Mouse (Mus musculus): ENCODE results near the gene Rhobtb1. TPM values are rescaled to one million over a fixed set of nuclear protein-coding genes. Genes with fewer than 3 reads are reported as not detected.

The Rhobtb1 gene
- polyA plus RNA-seq, 1 experiment from 2014 or later: 33.2 TPM

DNA sequence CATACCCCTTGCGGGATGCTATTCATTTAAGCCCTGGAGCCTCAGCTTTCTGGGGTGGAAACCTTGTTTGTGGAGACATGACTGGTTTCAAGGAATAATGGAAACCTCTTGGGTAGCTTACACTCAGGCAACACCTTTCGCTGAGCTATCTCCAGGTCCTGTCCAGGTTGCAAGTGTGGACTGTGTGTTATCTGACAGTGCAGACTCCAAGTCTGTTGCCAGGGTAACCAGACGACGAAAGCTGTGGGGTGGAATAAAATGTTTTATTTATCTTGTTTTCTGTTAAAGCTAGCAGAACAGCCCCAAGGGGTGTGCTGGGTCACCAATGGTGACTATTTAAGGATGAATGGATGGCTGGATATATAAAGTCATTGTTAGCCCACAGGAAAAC is 177.4 kb downstream of the Rhobtb1 start:
- no peak overlapping the region for H3K4me2 ChIP-seq (ENCODE audit: low read depth, low read length)
- no peak overlapping the region for H3K27ac ChIP-seq (ENCODE audit: low read length)
- no peaks in the 10 kb centered on the region; the same call in 1 of the 2 replicates for H3K4me1 ChIP-seq (ENCODE audit: control insufficient read depth, insufficient read depth, low read length)
- H3K27me3 ChIP-seq (ENCODE audit: control insufficient read depth, insufficient read depth, low read length): no peaks in the 10 kb centered on the region
- no peaks in the 10 kb centered on the region for H3K36me3 ChIP-seq (ENCODE audit: control insufficient read depth, insufficient read depth, low read length)
- WGBS: 58% methylated on average over 4 of the region's 4 CpGs
- H3K9ac ChIP-seq (ENCODE audit: low read length): no peak overlapping the region
- no peaks in the 10 kb centered on the region for H3K9me3 ChIP-seq (replicated peaks; ENCODE audit: control insufficient read depth, low read length)
- ATAC-seq (ENCODE audit: insufficient read depth, low FRiP score): no peak
- no peak overlapping the region for H3K4me3 ChIP-seq (replicated peaks; ENCODE audit: low read length)

DNA sequence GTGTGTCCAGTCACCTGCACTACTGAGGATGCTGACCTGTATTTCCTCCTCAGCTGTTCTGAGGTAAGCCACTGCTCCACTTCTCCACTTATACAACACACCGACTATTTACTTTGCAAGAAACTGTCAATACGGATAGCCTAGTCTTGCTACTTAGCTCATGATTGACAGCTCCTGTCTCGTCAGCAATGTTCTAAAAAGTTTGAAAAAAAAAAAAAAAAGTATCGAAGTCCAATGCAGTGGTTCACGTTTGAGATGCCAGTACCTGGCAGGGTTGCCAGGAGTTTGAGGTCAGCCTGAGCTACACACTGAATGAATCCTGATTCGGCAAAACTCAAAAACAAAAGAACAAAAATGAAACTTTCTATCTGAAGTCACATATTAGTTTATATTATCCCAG is 180.0 kb downstream of the Rhobtb1 start:
- no peak for ATAC-seq (ENCODE audit: insufficient read depth, low FRiP score)
- H3K9ac ChIP-seq (ENCODE audit: low read length): no peak overlapping the region
- peaks cover 10% of the 10 kb centered on the region for H3K4me1 ChIP-seq (ENCODE audit: control insufficient read depth, insufficient read depth, low read length)
- H3K9me3 ChIP-seq (replicated peaks; ENCODE audit: control insufficient read depth, low read length): no peaks in the 10 kb centered on the region
- no peak overlapping the region for H3K4me3 ChIP-seq (replicated peaks; ENCODE audit: low read length)
- H3K36me3 ChIP-seq (ENCODE audit: control insufficient read depth, insufficient read depth, low read length): peaks cover 5% of the 10 kb centered on the region; the same call in 1 of the 2 replicates
- no peak overlapping the region for H3K4me2 ChIP-seq (ENCODE audit: low read depth, low read length)
- H3K27me3 ChIP-seq (ENCODE audit: control insufficient read depth, insufficient read depth, low read length): no peaks in the 10 kb centered on the region
- WGBS: 74% methylated on average over 6 of the region's 6 CpGs
- no peak overlapping the region for H3K27ac ChIP-seq (ENCODE audit: low read length)

DNA sequence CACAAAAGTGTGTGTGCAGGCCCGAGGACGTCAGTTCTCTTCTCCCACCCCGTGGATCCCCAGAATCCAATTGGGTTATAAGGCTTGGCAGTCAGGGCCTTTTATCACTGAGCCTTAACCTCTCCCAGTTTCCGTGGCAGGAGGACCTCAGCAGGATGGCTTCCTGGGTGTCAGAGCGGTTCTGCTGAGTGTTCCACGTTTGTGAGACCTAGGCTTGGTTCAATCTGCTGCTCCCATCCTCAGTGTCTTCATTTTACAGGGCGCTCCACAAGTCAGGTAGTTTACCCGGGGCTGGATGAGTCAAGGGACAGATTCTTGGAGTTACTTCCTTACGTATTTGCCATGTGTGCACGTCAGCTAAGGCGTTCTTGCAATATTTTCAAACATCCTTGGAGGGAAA is 182.0 kb downstream of the Rhobtb1 start:
- Histone ChIP-seq H3K9me3 (replicated peaks; ENCODE audit: control insufficient read depth, low read length) (no peaks in the 10 kb centered on the region), H3K27me3 (ENCODE audit: control insufficient read depth, insufficient read depth, low read length) (no peaks in the 10 kb centered on the region), H3K4me3 (replicated peaks; ENCODE audit: low read length) (no peak overlapping the region), H3K9ac (ENCODE audit: low read length) (no peak overlapping the region), H3K27ac (ENCODE audit: low read length) (no peak overlapping the region), H3K4me1 (ENCODE audit: control insufficient read depth, insufficient read depth, low read length) (peaks cover 10% of the 10 kb centered on the region), H3K4me2 (ENCODE audit: low read depth, low read length) (no peak overlapping the region), H3K36me3 (ENCODE audit: control insufficient read depth, insufficient read depth, low read length) (peaks cover 21% of the 10 kb centered on the region)
- WGBS: 87% methylated on average over 11 of the region's 11 CpGs
- ATAC-seq (ENCODE audit: insufficient read depth, low FRiP score): no peak

DNA sequence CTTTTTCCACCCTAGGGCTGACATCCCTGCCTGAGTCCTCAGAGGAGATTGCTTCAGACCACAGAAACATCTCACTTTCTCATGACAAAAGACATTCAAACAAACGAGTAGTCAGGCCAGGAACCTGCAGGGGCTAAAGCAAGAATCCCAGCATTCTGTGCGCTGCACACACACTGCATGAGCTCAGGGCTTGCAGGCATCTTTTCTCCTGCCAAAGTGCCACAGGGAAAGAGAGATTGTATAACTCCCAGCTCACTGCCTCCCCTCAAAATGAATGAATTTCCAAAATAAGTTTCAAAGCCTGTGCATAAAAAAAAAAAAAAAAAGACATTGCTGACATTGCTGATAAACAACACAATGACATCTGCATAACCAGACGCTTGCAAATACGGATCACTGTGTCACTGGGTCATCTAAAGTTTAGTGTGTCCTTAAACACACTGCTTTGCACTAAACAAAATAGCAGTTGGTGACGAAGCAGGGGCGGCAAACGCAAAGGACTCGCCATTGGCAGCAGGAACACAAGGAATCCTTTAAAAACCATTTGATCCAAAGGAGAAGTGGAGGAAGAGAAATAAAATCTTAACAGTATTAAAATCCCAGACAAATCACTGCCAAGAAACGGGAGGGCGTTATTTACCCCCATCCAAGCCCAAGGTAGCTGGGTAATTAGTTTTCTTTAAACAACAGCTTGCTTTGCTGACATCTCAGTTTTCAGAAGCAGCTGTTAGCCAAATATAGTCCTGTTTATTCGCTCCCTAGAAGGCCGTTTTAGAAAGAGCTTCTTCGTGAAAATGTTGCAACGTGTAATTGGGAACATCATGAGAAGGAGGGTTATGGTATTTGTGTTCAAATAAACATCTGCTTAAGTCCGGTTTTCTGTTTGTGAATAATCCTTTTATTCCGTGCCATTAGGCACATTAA is 183.3 kb downstream of the Rhobtb1 start:
- Histone ChIP-seq H3K36me3 (ENCODE audit: control insufficient read depth, insufficient read depth, low read length) (peaks cover 23% of the 10 kb centered on the region), H3K4me2 (ENCODE audit: low read depth, low read length) (no peak overlapping the region), H3K4me1 (ENCODE audit: control insufficient read depth, insufficient read depth, low read length) (peaks cover 10% of the 10 kb centered on the region), H3K9me3 (replicated peaks; ENCODE audit: control insufficient read depth, low read length) (no peaks in the 10 kb centered on the region), H3K27me3 (ENCODE audit: control insufficient read depth, insufficient read depth, low read length) (no peaks in the 10 kb centered on the region), H3K9ac (ENCODE audit: low read length) (no peak overlapping the region), H3K27ac (ENCODE audit: low read length) (peak overlapping the region; percentile 84), H3K4me3 (replicated peaks; ENCODE audit: low read length) (no peak overlapping the region)
- WGBS: 54% methylated on average over 16 of the region's 16 CpGs
- ATAC-seq (ENCODE audit: insufficient read depth, low FRiP score): peak; percentile 12; the same call in 1 of the 2 replicates

DNA sequence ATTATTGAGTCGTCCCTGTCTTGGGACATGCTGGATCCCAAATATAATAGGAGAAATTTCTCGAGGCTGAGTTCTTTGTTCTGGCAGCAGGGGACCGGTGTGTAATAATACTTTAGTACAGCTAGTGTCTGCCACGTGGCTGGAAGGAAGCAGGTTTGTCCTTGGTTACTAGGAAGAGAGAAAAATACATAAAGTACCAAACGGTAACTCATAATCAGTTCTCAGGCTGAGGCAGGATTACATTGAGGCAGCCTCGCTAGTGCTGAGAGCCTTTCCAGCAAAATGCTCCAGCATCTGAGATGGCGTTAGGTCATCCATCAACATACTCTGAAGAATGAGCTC is 183.9 kb downstream of the Rhobtb1 start:
- ATAC-seq (ENCODE audit: insufficient read depth, low FRiP score): peak; percentile 6; the same call in 1 of the 2 replicates
- Histone ChIP-seq H3K4me1 (ENCODE audit: control insufficient read depth, insufficient read depth, low read length) (peaks cover 10% of the 10 kb centered on the region), H3K9ac (ENCODE audit: low read length) (peak overlapping the region; percentile 21; the same call in 1 of the 2 replicates), H3K4me3 (replicated peaks; ENCODE audit: low read length) (no peak overlapping the region), H3K27me3 (ENCODE audit: control insufficient read depth, insufficient read depth, low read length) (no peaks in the 10 kb centered on the region), H3K9me3 (replicated peaks; ENCODE audit: control insufficient read depth, low read length) (no peaks in the 10 kb centered on the region), H3K27ac (ENCODE audit: low read length) (peak overlapping the region; percentile 84), H3K4me2 (ENCODE audit: low read depth, low read length) (no peak overlapping the region), H3K36me3 (ENCODE audit: control insufficient read depth, insufficient read depth, low read length) (peaks cover 28% of the 10 kb centered on the region)
- 53% methylated on average over 7 of the region's 7 CpGs for WGBS

DNA sequence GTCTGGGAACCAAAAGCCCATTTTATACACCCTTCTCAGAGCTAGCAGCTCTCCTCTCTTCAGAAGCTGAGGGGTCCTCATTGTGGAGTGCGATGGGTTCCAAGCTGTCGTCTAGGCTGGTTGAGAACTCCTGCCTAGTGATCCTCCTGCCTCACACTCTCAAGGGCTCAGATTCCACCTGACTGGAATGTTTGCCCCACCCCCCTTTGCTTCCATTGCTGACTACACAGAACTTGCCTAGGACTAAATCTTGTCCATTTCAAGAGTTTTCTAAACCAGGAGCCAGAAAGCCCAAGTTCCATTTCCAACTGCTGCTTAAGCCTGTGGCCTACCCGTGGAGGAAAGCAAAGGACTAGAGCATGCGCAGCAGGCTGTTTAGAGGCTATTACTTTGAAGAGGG is 184.4 kb downstream of the Rhobtb1 start:
- ATAC-seq (ENCODE audit: insufficient read depth, low FRiP score): no peak
- Histone ChIP-seq H3K27me3 (ENCODE audit: control insufficient read depth, insufficient read depth, low read length) (no peaks in the 10 kb centered on the region), H3K27ac (ENCODE audit: low read length) (peak overlapping the region; percentile 84), H3K9ac (ENCODE audit: low read length) (no peak overlapping the region; the same call in 1 of the 2 replicates), H3K4me2 (ENCODE audit: low read depth, low read length) (no peak overlapping the region), H3K9me3 (replicated peaks; ENCODE audit: control insufficient read depth, low read length) (no peaks in the 10 kb centered on the region), H3K4me3 (replicated peaks; ENCODE audit: low read length) (no peak overlapping the region), H3K4me1 (ENCODE audit: control insufficient read depth, insufficient read depth, low read length) (peaks cover 10% of the 10 kb centered on the region), H3K36me3 (ENCODE audit: control insufficient read depth, insufficient read depth, low read length) (peaks cover 31% of the 10 kb centered on the region)
- 79% methylated on average over 4 of the region's 4 CpGs for WGBS

DNA sequence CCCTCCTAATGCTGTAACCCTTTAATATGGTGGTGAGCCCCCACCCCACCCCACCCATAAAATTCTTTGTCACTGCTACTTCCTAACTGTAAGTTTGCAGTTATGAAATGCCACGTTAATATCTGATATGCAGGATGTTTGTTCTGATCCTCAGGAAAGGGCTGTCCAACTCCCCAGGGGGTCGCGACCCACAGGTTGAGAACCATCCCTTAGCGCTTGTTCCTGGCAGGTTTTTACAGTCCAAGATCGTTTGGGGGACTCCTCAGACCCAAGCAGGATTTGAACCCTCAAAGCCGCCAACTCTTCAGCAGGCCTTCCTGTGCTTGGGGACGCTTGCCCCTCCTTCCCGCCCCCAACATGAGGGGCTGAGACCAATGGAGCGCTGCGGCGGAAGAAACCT is 185.0 kb downstream of the Rhobtb1 start:
- H3K9ac ChIP-seq (ENCODE audit: low read length): no peak overlapping the region
- H3K27me3 ChIP-seq (ENCODE audit: control insufficient read depth, insufficient read depth, low read length): no peaks in the 10 kb centered on the region
- peaks cover 10% of the 10 kb centered on the region for H3K4me1 ChIP-seq (ENCODE audit: control insufficient read depth, insufficient read depth, low read length)
- ATAC-seq (ENCODE audit: insufficient read depth, low FRiP score): no peak
- H3K4me2 ChIP-seq (ENCODE audit: low read depth, low read length): no peak overlapping the region
- no peak overlapping the region for H3K27ac ChIP-seq (ENCODE audit: low read length)
- no peaks in the 10 kb centered on the region for H3K9me3 ChIP-seq (replicated peaks; ENCODE audit: control insufficient read depth, low read length)
- H3K4me3 ChIP-seq (replicated peaks; ENCODE audit: low read length): no peak overlapping the region
- 90% methylated on average over 11 of the region's 11 CpGs for WGBS
- H3K36me3 ChIP-seq (ENCODE audit: control insufficient read depth, insufficient read depth, low read length): peaks cover 33% of the 10 kb centered on the region

DNA sequence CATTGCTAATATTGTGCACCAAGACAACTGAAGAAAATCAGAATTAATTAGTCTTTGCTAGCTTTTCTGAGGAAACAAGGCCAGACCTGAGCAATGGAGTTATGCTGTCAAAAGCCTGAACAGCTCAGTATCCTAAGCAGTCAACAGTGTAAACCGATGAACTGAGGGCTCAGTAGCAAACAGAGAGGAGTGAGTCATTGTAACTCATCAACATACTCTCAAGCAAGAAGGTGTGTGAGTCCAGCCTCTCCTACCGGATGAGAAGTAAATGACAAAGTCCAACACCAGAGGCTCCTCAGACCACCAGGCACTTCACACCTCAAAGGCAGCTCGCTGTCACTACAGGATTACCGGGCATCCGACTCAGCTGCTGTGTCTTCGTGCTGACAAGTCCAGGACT is 188.8 kb downstream of the Rhobtb1 start:
- ATAC-seq (ENCODE audit: insufficient read depth, low FRiP score): no peak
- H3K36me3 ChIP-seq (ENCODE audit: control insufficient read depth, insufficient read depth, low read length): peaks cover 60% of the 10 kb centered on the region
- no peak overlapping the region for H3K4me3 ChIP-seq (replicated peaks; ENCODE audit: low read length)
- no peak overlapping the region for H3K27ac ChIP-seq (ENCODE audit: low read length)
- H3K27me3 ChIP-seq (ENCODE audit: control insufficient read depth, insufficient read depth, low read length): no peaks in the 10 kb centered on the region
- H3K9ac ChIP-seq (ENCODE audit: low read length): no peak overlapping the region
- H3K4me1 ChIP-seq (ENCODE audit: control insufficient read depth, insufficient read depth, low read length): peaks cover 6% of the 10 kb centered on the region
- no peaks in the 10 kb centered on the region for H3K9me3 ChIP-seq (replicated peaks; ENCODE audit: control insufficient read depth, low read length)
- no peak overlapping the region for H3K4me2 ChIP-seq (ENCODE audit: low read depth, low read length)
- 86% methylated on average over 6 of the region's 6 CpGs for WGBS

Measured in stomach, embryonic 16.5 days (tissue).